Mouse (Mus musculus) limb, embryonic 13.5 days (tissue): Measurements from ENCODE around the gene Nudt13. TPM values are rescaled to one million over a fixed set of nuclear protein-coding genes. Genes with fewer than 3 reads are reported as not detected.
"Not testable (repeated sequence)": the region's sequence is repeated elsewhere in the genome, so short reads cannot be mapped to it uniquely, and the experiment has no call there.

Experiments
- ATAC-seq: fragments of 200-750 bp; cut with Nextera tagmentation; 2 replicates; pipeline ENCODE4 v1.8.0; 2017; ENCODE audit warnings: low read depth, moderate number of reproducible peaks, moderate TSS enrichment; ENCODE audit not compliant: low FRiP score
- H3K27ac ChIP-seq: fragments of 300-500 bp; sonication (generic); 2 replicates; pipeline ENCODE4 v1.5.1; 2015; ENCODE audit warnings: inconsistent platforms, mild to moderate bottlenecking, moderate library complexity
- H3K27me3 ChIP-seq: fragments of 300-500 bp; sonication (generic); 2 replicates; pipeline ENCODE4 v1.6.1; 2015; ENCODE audit warnings: mild to moderate bottlenecking, inconsistent platforms
- H3K36me3 ChIP-seq: fragments of 300-500 bp; sonication (generic); 2 replicates; pipeline ENCODE4 v1.6.1; 2015; ENCODE audit warnings: inconsistent platforms, mild to moderate bottlenecking, moderate library complexity
- H3K4me1 ChIP-seq: fragments of 300-500 bp; sonication (generic); 2 replicates; pipeline ENCODE4 v1.6.1; 2015; ENCODE audit warnings: inconsistent platforms
- H3K4me2 ChIP-seq: fragments of 300-500 bp; sonication (generic); replicated peaks from 2 replicates; pipeline ENCODE4 v1.6.1; 2015; ENCODE audit warnings: inconsistent platforms, mild to moderate bottlenecking, moderate library complexity
- H3K4me3 ChIP-seq: fragments of 300-500 bp; sonication (generic); 2 replicates; pipeline ENCODE4 v1.5.1; 2015; ENCODE audit warnings: moderate library complexity, mild to moderate bottlenecking, inconsistent platforms
- H3K9ac ChIP-seq: fragments of 300-500 bp; sonication (generic); 2 replicates; pipeline ENCODE4 v1.6.1; 2015; ENCODE audit warnings: mild to moderate bottlenecking, inconsistent platforms
- H3K9me3 ChIP-seq: fragments of 300-500 bp; sonication (generic); 2 replicates; pipeline ENCODE4 v1.6.1; 2016; ENCODE audit warnings: inconsistent platforms
- WGBS: fragments of 180-500 bp; shearing (Covaris S2); methylation state at CpG from one replicate; pipeline ENCODE4 v1.1.7; 2015; 5-methylcytosine and 5-hydroxymethylcytosine counted together
- polyA plus RNA-seq: library from polyadenylated mRNA; unstranded; fragments of >200 nt; fragmentation: Nextera tagmentation; extraction: Ambion mirVana; gene quantifications from 2 replicates; pipeline ENCODE4 v1.2.1, GENCODE M21; 2015

Nudt13 gene
- polyA plus RNA-seq, 1 experiment from 2014 or later, result 21.4 TPM

DNA sequence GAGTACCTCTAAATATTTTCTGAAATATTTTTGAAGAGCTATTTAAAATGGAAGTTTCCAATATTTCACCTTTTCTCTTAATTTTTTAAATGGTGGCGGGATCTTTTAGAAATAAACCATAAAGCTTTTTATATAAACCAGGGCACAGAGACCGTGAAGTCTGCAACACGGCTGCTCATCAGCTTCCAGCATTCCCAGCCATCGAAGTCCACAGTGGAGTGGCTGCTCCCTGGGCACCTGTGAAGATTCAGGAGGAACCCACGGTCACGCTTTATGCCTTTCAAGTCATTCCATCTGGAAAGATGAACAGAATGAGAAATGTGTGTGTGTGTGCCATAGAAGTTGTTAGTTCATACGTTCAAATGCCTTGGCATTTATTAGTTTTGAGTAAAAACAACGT, 450 bp downstream of the Nudt13 start:
- no peak for ATAC-seq
- WGBS, result 41% methylated on average over 8 of the region's 8 CpGs
- Histone ChIP-seq H3K4me1 (peaks cover 7% of the 10 kb centered on the region; the same call in 1 of the 2 replicates), H3K4me2 (peak overlapping the region; percentile 72), H3K9me3 (no peaks in the 10 kb centered on the region), H3K4me3 (peak overlapping the region; percentile 53), H3K9ac (peak overlapping the region; percentile 72), H3K27ac (no peak overlapping the region), H3K27me3 (no peaks in the 10 kb centered on the region), H3K36me3 (peaks cover 4% of the 10 kb centered on the region; the same call in 1 of the 2 replicates)

GRCm38 (mm10) chr14:20297616-20298015, 3.1 kb downstream of the Nudt13 start:
- no peak overlapping the region for H3K27ac ChIP-seq
- no peak overlapping the region for H3K4me3 ChIP-seq
- no peak overlapping the region for H3K9ac ChIP-seq
- no peaks in the 10 kb centered on the region for H3K9me3 ChIP-seq
- no peak overlapping the region for H3K4me2 ChIP-seq
- no peak for ATAC-seq
- no peaks in the 10 kb centered on the region for H3K27me3 ChIP-seq
- 77% methylated on average over 3 of the region's 3 CpGs for WGBS
- peaks cover 5% of the 10 kb centered on the region; the same call in 1 of the 2 replicates for H3K36me3 ChIP-seq
- peaks cover 7% of the 10 kb centered on the region; the same call in 1 of the 2 replicates for H3K4me1 ChIP-seq

DNA sequence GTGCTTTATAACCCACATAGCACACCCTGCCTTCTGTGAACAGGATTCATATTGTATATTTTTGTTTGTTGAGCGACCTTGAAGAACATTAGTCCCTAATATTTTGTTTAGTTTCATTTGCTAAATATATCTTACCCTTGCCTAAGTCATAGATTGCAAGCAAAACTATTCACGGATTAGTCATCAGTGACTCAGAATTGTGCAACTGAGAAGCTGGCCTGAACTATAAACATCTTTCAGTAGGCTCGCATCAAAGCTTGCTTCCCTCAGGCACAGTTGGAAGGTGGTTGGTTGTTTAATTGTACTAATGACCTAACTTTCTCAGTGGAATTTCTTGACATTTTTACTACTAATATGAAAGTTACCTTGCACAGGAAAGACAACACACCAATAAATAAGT, 3.6 kb downstream of the Nudt13 start:
- H3K27me3 ChIP-seq, result no peaks in the 10 kb centered on the region
- H3K36me3 ChIP-seq, result peaks cover 5% of the 10 kb centered on the region; the same call in 1 of the 2 replicates
- 77% methylated on average over 3 of the region's 3 CpGs for WGBS
- H3K4me2 ChIP-seq, result no peak overlapping the region
- no peak overlapping the region for H3K27ac ChIP-seq
- H3K4me1 ChIP-seq, result peaks cover 7% of the 10 kb centered on the region; the same call in 1 of the 2 replicates
- no peak overlapping the region for H3K4me3 ChIP-seq
- no peak overlapping the region for H3K9ac ChIP-seq
- H3K9me3 ChIP-seq, result no peaks in the 10 kb centered on the region
- ATAC-seq, result no peak

DNA sequence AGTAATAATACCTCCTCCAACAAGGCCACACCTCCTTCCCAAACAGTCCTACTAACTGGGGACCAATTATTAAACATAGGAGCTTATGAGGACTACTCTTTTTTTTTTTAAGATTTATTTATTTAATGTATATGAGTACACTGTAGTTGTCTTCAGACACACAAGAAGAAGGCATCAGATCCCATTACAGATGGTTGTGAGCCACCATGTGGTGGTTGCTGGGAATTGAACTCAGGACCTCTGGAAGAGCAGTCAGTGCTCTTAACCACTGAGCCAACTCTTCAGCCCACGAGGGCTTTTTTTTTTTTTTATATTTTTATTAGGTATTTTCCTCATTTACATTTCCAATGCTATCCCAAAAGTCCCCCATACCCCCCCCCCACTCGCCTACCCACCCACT, 10.6 kb downstream of the Nudt13 start:
- H3K4me2 ChIP-seq, H3K4me1 ChIP-seq, H3K9ac ChIP-seq, H3K9me3 ChIP-seq, H3K27me3 ChIP-seq, ATAC-seq, H3K4me3 ChIP-seq, H3K27ac ChIP-seq: not testable (repeated sequence)
- WGBS, result 73% methylated on average over 2 of the region's 2 CpGs
- peaks cover 27% of the 10 kb centered on the region for H3K36me3 ChIP-seq

- H3K4me1 ChIP-seq, result no peaks in the 10 kb centered on the region
- H3K9me3 ChIP-seq, result no peaks in the 10 kb centered on the region
- ATAC-seq, result no peak
- no peak overlapping the region for H3K27ac ChIP-seq
- H3K9ac ChIP-seq, result no peak overlapping the region
- H3K36me3 ChIP-seq, result peaks cover 67% of the 10 kb centered on the region
- no peaks in the 10 kb centered on the region for H3K27me3 ChIP-seq
- WGBS, result 30% methylated on average over 1 of the region's 1 CpGs
- H3K4me2 ChIP-seq, result no peak overlapping the region
- H3K4me3 ChIP-seq, result no peak overlapping the region
Observed at GRCm38 (mm10) chr14:20315137-20315536, 20.6 kb downstream of the Nudt13 start.

DNA sequence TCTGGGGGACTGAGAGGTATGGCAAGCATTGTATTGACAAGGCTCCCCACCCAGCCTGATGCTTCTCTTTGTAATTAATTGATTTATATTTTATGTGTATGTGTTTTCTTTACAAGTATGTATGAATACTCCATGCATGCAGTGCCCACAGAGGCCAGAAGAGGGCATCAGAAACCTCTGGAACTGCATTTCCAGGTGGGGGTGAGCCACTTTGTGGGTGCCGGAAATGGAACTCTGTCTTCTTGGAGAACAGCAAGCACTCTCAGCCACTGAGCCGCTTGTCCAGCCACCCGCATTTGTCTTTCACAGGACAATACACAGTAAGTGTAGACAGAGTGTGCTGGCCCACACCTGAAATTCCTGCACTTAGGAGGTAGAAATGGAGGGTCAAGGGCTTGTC, 24.9 kb downstream of the Nudt13 start:
- H3K27ac ChIP-seq, result no peak overlapping the region
- no peaks in the 10 kb centered on the region for H3K27me3 ChIP-seq
- H3K4me2 ChIP-seq, result no peak overlapping the region
- peaks cover 69% of the 10 kb centered on the region for H3K36me3 ChIP-seq
- no peaks in the 10 kb centered on the region for H3K9me3 ChIP-seq
- 83% methylated on average over 3 of the region's 3 CpGs for WGBS
- H3K4me1 ChIP-seq, result no peaks in the 10 kb centered on the region
- ATAC-seq, result no peak
- H3K9ac ChIP-seq, result no peak overlapping the region
- no peak overlapping the region for H3K4me3 ChIP-seq

DNA sequence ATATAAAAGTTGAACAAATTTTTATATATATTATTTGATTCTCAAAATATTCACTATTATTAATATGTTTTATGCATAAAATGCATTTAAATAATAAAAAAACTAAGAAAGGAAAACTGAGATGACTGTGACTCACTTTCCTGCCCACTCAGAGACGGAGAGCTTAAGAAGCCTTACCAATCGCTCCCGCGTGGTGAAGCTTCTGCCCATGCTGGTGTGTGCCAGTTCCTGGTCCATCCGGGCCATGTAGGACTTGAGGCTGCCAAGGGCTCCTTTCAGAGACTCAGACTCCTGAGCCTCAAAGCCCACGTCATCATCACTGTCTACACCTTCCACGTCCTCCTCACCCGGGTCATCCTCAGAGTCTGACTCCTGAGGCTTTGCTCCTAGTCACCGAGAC, 29.7 kb downstream of the Nudt13 start:
- Histone ChIP-seq H3K36me3 (peaks cover 87% of the 10 kb centered on the region), H3K27ac (no peak overlapping the region), H3K9me3 (no peaks in the 10 kb centered on the region), H3K9ac (no peak overlapping the region), H3K4me1 (no peaks in the 10 kb centered on the region), H3K4me3 (no peak overlapping the region), H3K4me2 (no peak overlapping the region), H3K27me3 (no peaks in the 10 kb centered on the region)
- no peak for ATAC-seq
- 96% methylated on average over 9 of the region's 9 CpGs for WGBS

DNA sequence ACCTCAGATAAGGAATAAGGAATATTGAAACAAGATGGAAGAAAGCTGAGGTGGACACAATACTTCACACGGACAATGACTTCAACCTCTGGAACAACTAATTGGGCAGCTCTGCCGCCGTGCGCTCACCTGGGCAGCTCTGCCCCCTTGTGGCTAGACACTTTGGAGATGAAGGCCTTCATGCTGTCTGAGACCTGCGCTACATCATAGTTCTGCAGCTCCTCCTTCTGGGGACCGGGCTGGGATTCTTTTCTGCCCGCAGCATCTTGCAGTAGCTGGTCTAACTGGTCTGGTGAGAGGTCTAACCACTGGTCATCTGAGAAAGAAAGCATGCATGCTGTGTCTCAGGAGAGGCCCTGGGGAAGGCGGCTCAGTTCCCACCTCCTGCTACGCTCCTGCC, 34.0 kb downstream of the Nudt13 start:
- WGBS, result 66% methylated on average over 9 of the region's 9 CpGs
- H3K9ac ChIP-seq, result no peak overlapping the region

GRCm38 (mm10) chr14:20331316-20331715, 36.8 kb downstream of the Nudt13 start:
- Histone ChIP-seq H3K4me3 (no peak overlapping the region), H3K27ac (no peak overlapping the region), H3K27me3 (no peaks in the 10 kb centered on the region), H3K9me3 (no peaks in the 10 kb centered on the region), H3K9ac (no peak overlapping the region), H3K4me2 (no peak overlapping the region), H3K4me1 (no peaks in the 10 kb centered on the region), H3K36me3 (peaks cover 89% of the 10 kb centered on the region)
- 85% methylated on average over 4 of the region's 4 CpGs for WGBS
- no peak for ATAC-seq

More for the DNA sequence above, 34.0 kb downstream of the Nudt13 start:
- Histone ChIP-seq H3K27me3 (no peaks in the 10 kb centered on the region), H3K4me1 (no peaks in the 10 kb centered on the region), H3K4me3 (no peak overlapping the region), H3K27ac (no peak overlapping the region), H3K9me3 (no peaks in the 10 kb centered on the region), H3K36me3 (peaks cover 89% of the 10 kb centered on the region), H3K4me2 (no peak overlapping the region)
- ATAC-seq, result no peak

- no peak for ATAC-seq
- Histone ChIP-seq H3K27ac (no peak overlapping the region), H3K27me3 (no peaks in the 10 kb centered on the region), H3K9me3 (no peaks in the 10 kb centered on the region), H3K9ac (no peak overlapping the region), H3K4me1 (no peaks in the 10 kb centered on the region), H3K36me3 (peaks cover 68% of the 10 kb centered on the region), H3K4me2 (no peak overlapping the region), H3K4me3 (no peak overlapping the region)
- 97% methylated on average over 5 of the region's 5 CpGs for WGBS
Observed at GRCm38 (mm10) chr14:20339415-20339814, 44.9 kb downstream of the Nudt13 start.

GRCm38 (mm10) chr14:20340149-20340548, 45.7 kb downstream of the Nudt13 start:
- Histone ChIP-seq H3K4me2 (no peak overlapping the region), H3K9ac (no peak overlapping the region), H3K36me3 (peaks cover 69% of the 10 kb centered on the region), H3K4me1 (no peaks in the 10 kb centered on the region), H3K27ac (no peak overlapping the region), H3K9me3 (no peaks in the 10 kb centered on the region), H3K27me3 (no peaks in the 10 kb centered on the region), H3K4me3 (no peak overlapping the region)
- WGBS, result 84% methylated on average over 8 of the region's 8 CpGs
- ATAC-seq, result no peak

DNA sequence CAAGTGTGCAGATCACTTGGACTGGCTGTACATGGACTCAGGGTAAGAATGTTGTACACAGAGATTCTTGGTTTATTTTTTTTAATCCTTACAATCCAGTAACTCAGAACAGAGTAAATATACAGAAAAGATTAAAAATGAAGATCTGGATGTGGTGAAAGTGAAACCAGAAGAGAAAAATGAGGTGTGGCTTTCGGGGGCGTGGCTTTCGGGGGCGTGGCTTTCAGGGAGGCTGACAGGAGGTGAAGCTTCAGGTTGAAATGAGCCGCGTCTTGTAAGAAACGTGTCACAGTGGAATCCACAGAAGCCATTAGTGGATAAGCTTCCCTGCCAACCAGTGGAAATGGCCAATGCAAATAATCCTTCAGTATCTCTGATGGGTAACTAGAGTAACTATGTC, 46.4 kb downstream of the Nudt13 start:
- H3K9ac ChIP-seq, result no peak overlapping the region
- no peaks in the 10 kb centered on the region for H3K9me3 ChIP-seq
- no peaks in the 10 kb centered on the region for H3K27me3 ChIP-seq
- no peak for ATAC-seq
- no peak overlapping the region for H3K27ac ChIP-seq
- no peak overlapping the region for H3K4me2 ChIP-seq
- H3K36me3 ChIP-seq, result peaks cover 67% of the 10 kb centered on the region
- WGBS, result 78% methylated on average over 7 of the region's 7 CpGs
- no peak overlapping the region for H3K4me3 ChIP-seq
- H3K4me1 ChIP-seq, result no peaks in the 10 kb centered on the region

DNA sequence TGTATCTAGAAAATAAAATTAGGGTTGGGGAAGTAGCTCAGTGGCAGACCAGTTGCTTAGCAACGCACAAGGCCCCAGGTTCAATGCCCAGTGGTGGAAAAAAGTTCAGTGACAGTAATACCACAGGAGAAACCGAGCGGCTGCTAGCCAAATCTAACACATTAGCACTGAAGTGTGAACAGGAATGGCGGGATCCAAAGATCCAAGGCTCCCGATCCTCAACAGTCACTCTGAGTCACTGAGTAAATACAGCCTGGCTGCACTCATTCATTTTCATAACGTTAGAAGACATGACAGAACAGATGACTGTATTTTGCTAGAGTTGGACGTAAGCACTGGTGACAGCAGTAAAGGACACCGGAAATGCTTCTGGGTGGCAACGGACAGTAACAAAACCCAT, 51.4 kb downstream of the Nudt13 start:
- H3K36me3 ChIP-seq, result peaks cover 38% of the 10 kb centered on the region
- H3K9ac ChIP-seq, result no peak overlapping the region
- no peaks in the 10 kb centered on the region for H3K27me3 ChIP-seq
- WGBS, result 88% methylated on average over 9 of the region's 9 CpGs
- H3K27ac ChIP-seq, result no peak overlapping the region
- no peaks in the 10 kb centered on the region for H3K9me3 ChIP-seq
- no peak for ATAC-seq
- no peak overlapping the region for H3K4me2 ChIP-seq
- H3K4me3 ChIP-seq, result no peak overlapping the region
- H3K4me1 ChIP-seq, result peaks cover 15% of the 10 kb centered on the region
